Mouse (Mus musculus) right cerebral cortex, postnatal 36 days (tissue): Measurements from ENCODE around the gene Gse1.

Experiments used
- DNase-seq, 2 experiments: peaks; one replicate each; pipeline ENCODE4 v3.0.0; 2022; ENCODE audit warnings: low spot score in 2 of 2, mixed read lengths in 1 of 2

Gse1 gene

GRCm38 (mm10) chr8:120273430-120273829 is 45.2 kb downstream of the Gse1 start:
- no peak for DNase-seq

- peak in 1 of 2 experiments; percentile 39 for DNase-seq
Observed at GRCm38 (mm10) chr8:120276051-120276890, 48.0 kb downstream of the Gse1 start.

GRCm38 (mm10) chr8:120276891-120277426 is 48.7 kb downstream of the Gse1 start:
- no peak for DNase-seq

- DNase-seq = no peak
Observed at GRCm38 (mm10) chr8:120278009-120278408, 49.8 kb downstream of the Gse1 start.

GRCm38 (mm10) chr8:120279418-120279817 is 51.2 kb downstream of the Gse1 start:
- DNase-seq = no peak

GRCm38 (mm10) chr8:120281487-120281886 is 53.2 kb downstream of the Gse1 start:
- DNase-seq = peak in 1 of 2 experiments; percentile 69

- DNase-seq = no peak
Observed at GRCm38 (mm10) chr8:120282465-120282864, 54.2 kb downstream of the Gse1 start.

GRCm38 (mm10) chr8:120284265-120284664 is 56.0 kb downstream of the Gse1 start:
- DNase-seq = no peak

- DNase-seq = no peak
Observed at GRCm38 (mm10) chr8:120285033-120285432, 56.8 kb downstream of the Gse1 start.

GRCm38 (mm10) chr8:120285878-120286277 is 57.6 kb downstream of the Gse1 start:
- no peak for DNase-seq

GRCm38 (mm10) chr8:120288122-120288908 is 60.1 kb downstream of the Gse1 start:
- DNase-seq = no peak

GRCm38 (mm10) chr8:120289191-120289590 is 60.9 kb downstream of the Gse1 start:
- no peak for DNase-seq

- DNase-seq = peak in 1 of 2 experiments; percentile 57
Observed at GRCm38 (mm10) chr8:120289698-120290181, 61.5 kb downstream of the Gse1 start.

- DNase-seq = no peak
Observed at GRCm38 (mm10) chr8:120290614-120291013, 62.4 kb downstream of the Gse1 start.

GRCm38 (mm10) chr8:120291650-120292049 is 63.4 kb downstream of the Gse1 start:
- no peak for DNase-seq

- DNase-seq = peak; percentile 73
Observed at GRCm38 (mm10) chr8:120292316-120293107, 64.3 kb downstream of the Gse1 start.

- no peak for DNase-seq
Observed at GRCm38 (mm10) chr8:120293421-120294357, 65.4 kb downstream of the Gse1 start.

GRCm38 (mm10) chr8:120294982-120295870 is 67.0 kb downstream of the Gse1 start:
- no peak for DNase-seq

GRCm38 (mm10) chr8:120297000-120297399 is 68.7 kb downstream of the Gse1 start:
- no peak for DNase-seq
